Mouse (Mus musculus): ENCODE data around the gene Plcl1.

GRCm38 (mm10) chr1:55700726-55701125 lies 295.0 kb downstream of the Plcl1 start:
- TF ChIP-seq CTCF (IDR thresholded peaks at IDR 0.05; ENCODE audit: low read depth) (no peak), EP300 (IDR thresholded peaks at IDR 0.05; ENCODE audit: low read depth) (no peak)

Data from liver, postnatal 0 days (tissue).